Mouse (Mus musculus) CH12.LX (cell line): ENCODE measurements around the gene Cfap126. TPM values are rescaled to one million over a fixed set of nuclear protein-coding genes. Genes with fewer than 3 reads are reported as not detected.

ENCODE experiments used
- DNase-seq: peaks from one replicate; pipeline ENCODE4 v3.0.0-alpha.2; 2013; ENCODE audit errors: extremely low read depth
- H3K27ac ChIP-seq: 2 replicates; pipeline ENCODE4 v1.5.1; 2012; ENCODE audit warnings: low read depth, mild to moderate bottlenecking, control low read depth, moderate library complexity; ENCODE audit not compliant: insufficient read depth
- H3K27me3 ChIP-seq: replicated peaks from 2 replicates; pipeline ENCODE3; 2012; ENCODE audit warnings: inconsistent platforms
- H3K36me3 ChIP-seq, 2 experiments: replicated peaks in 1 of 2; 2 replicates each; pipeline versions ENCODE3 to v1.6.1; 2012; ENCODE audit warnings: inconsistent platforms in 1 of 2, low read length in 1 of 2, mild to moderate bottlenecking in 1 of 2, mixed read lengths in 1 of 2, moderate library complexity in 1 of 2; ENCODE audit not compliant: control insufficient read depth in 1 of 2, insufficient read depth in 1 of 2
- H3K4me1 ChIP-seq, 2 experiments: 2 replicates each; pipeline ENCODE4 v1.6.1; 2012; ENCODE audit warnings: inconsistent platforms in 1 of 2, moderate library complexity in 1 of 2; ENCODE audit not compliant: insufficient read depth in 2 of 2, control insufficient read depth in 1 of 2
- H3K4me2 ChIP-seq: 2 replicates; pipeline ENCODE4 v1.6.1; 2012; ENCODE audit warnings: low read depth, mild to moderate bottlenecking, control low read depth; ENCODE audit not compliant: poor library complexity, insufficient read depth, severe bottlenecking
- H3K4me3 ChIP-seq, 3 experiments: fragments of 150-350 bp in 1 of 3; sonication (generic) in 1 of 3; replicated peaks in 1 of 3; 2 replicates each; pipeline versions ENCODE3 to v1.5.1; 2011 to 2012; ENCODE audit warnings: low read depth in 2 of 3, low read length in 2 of 3, mild to moderate bottlenecking in 2 of 3, moderate library complexity in 2 of 3, control low read depth in 1 of 3, improper control_type of control experiment in 1 of 3, inconsistent platforms in 1 of 3, mixed read lengths in 1 of 3; ENCODE audit not compliant: poor library complexity in 1 of 3
- H3K79me2 ChIP-seq: replicated peaks from 2 replicates; pipeline ENCODE4 v1.6.1; 2012; ENCODE audit warnings: mild to moderate bottlenecking, moderate library complexity; ENCODE audit not compliant: control insufficient read depth, poor library complexity, insufficient read depth, severe bottlenecking; ENCODE audit errors: extremely low read depth
- H3K9ac ChIP-seq: 2 replicates; pipeline ENCODE4 v1.6.1; 2012; ENCODE audit warnings: low read depth, mild to moderate bottlenecking, control low read depth, moderate library complexity; ENCODE audit not compliant: insufficient read depth
- H3K9me3 ChIP-seq: replicated peaks from 2 replicates; pipeline ENCODE3; 2012; ENCODE audit warnings: low read length, inconsistent platforms, mixed read lengths
- BHLHE40 ChIP-seq: IDR thresholded peaks from 2 replicates; pipeline ENCODE4 v1.6.1; 2011; ENCODE audit warnings: mild to moderate bottlenecking, low read depth, low read length, improper control_type of control experiment
- CHD2 ChIP-seq: IDR thresholded peaks from 2 replicates; pipeline ENCODE4 v1.6.1; 2011; ENCODE audit warnings: low read length, improper control_type of control experiment
- CTCF ChIP-seq, 2 experiments: IDR thresholded peaks in 1 of 2; conservative IDR thresholded peaks in 1 of 2; 2 replicates each; pipeline ENCODE4 v1.5.1; 2011 to 2012; ENCODE audit warnings: low read depth in 2 of 2, low read length in 2 of 2, improper control_type of control experiment in 1 of 2, inconsistent platforms in 1 of 2, mild to moderate bottlenecking in 1 of 2, moderate library complexity in 1 of 2
- E2F4 ChIP-seq: IDR thresholded peaks from 2 replicates; pipeline ENCODE4 v1.6.1; 2011; ENCODE audit warnings: low read depth, low read length, improper control_type of control experiment; ENCODE audit not compliant: insufficient replicate concordance
- ELF1 ChIP-seq: IDR thresholded peaks from 2 replicates; pipeline ENCODE4 v1.6.1; 2014; ENCODE audit warnings: low read depth, mild to moderate bottlenecking, inconsistent platforms, low read length, improper control_type of control experiment
- EP300 ChIP-seq: IDR thresholded peaks from 2 replicates; pipeline ENCODE4 v1.6.1; 2011; ENCODE audit warnings: low read length, improper control_type of control experiment
- GABPA ChIP-seq: IDR thresholded peaks from 2 replicates; pipeline ENCODE4 v1.6.1; 2012; ENCODE audit warnings: low read depth, low read length, improper control_type of control experiment, inconsistent platforms; ENCODE audit not compliant: insufficient replicate concordance
- HCFC1 ChIP-seq: IDR thresholded peaks from 2 replicates; pipeline ENCODE4 v1.6.1; 2012; ENCODE audit warnings: low read depth, mild to moderate bottlenecking, inconsistent platforms, low read length, improper control_type of control experiment
- IRF4 ChIP-seq: IDR thresholded peaks from 2 replicates; pipeline ENCODE4 v1.6.1; 2014; ENCODE audit warnings: low read depth, mild to moderate bottlenecking, inconsistent platforms, low read length, improper control_type of control experiment
- KAT2A ChIP-seq: IDR thresholded peaks from 2 replicates; pipeline ENCODE4 v1.6.1; 2012; ENCODE audit warnings: low read length, improper control_type of control experiment, inconsistent platforms; ENCODE audit not compliant: insufficient replicate concordance
- MAFK ChIP-seq: IDR thresholded peaks from 2 replicates; pipeline ENCODE4 v1.6.1; 2011; ENCODE audit warnings: low read length, improper control_type of control experiment; ENCODE audit not compliant: insufficient replicate concordance
- MAX ChIP-seq: IDR thresholded peaks from 2 replicates; pipeline ENCODE4 v1.6.1; 2011; ENCODE audit warnings: low read length, improper control_type of control experiment
- MAZ ChIP-seq: IDR thresholded peaks from 2 replicates; pipeline ENCODE4 v1.6.1; 2012; ENCODE audit warnings: low read depth, mild to moderate bottlenecking, inconsistent platforms, low read length, improper control_type of control experiment, moderate library complexity
- MEF2A ChIP-seq: IDR thresholded peaks from 2 replicates; pipeline ENCODE4 v1.6.1; 2014; ENCODE audit warnings: low read depth, mild to moderate bottlenecking, inconsistent platforms, low read length, improper control_type of control experiment, borderline replicate concordance
- MYC ChIP-seq: IDR thresholded peaks from 2 replicates; pipeline ENCODE4 v1.6.1; 2011; ENCODE audit warnings: low read depth, mild to moderate bottlenecking, improper control_type of control experiment, low read length
- NELFE ChIP-seq: IDR thresholded peaks from 2 replicates; pipeline ENCODE4 v1.6.1; 2011; ENCODE audit warnings: low read depth, low read length, improper control_type of control experiment
- NRF1 ChIP-seq: IDR thresholded peaks from 2 replicates; pipeline ENCODE4 v1.6.1; 2014; ENCODE audit warnings: low read depth, mild to moderate bottlenecking, inconsistent platforms, low read length, improper control_type of control experiment, moderate library complexity
- PAX5 ChIP-seq: IDR thresholded peaks from 2 replicates; pipeline ENCODE4 v1.6.1; 2012; ENCODE audit warnings: low read length, inconsistent platforms, mixed read lengths
- RCOR1 ChIP-seq: conservative IDR thresholded peaks from 2 replicates; pipeline ENCODE4 v1.6.1; 2012; ENCODE audit warnings: low read depth, mild to moderate bottlenecking, inconsistent platforms, low read length, improper control_type of control experiment
- SIN3A ChIP-seq: IDR thresholded peaks from 2 replicates; pipeline ENCODE4 v1.6.1; 2012; ENCODE audit warnings: low read length, improper control_type of control experiment, inconsistent platforms
- SMC3 ChIP-seq: IDR thresholded peaks from 2 replicates; pipeline ENCODE4 v1.6.1; 2011; ENCODE audit warnings: low read depth, low read length, improper control_type of control experiment
- TBP ChIP-seq: conservative IDR thresholded peaks from 2 replicates; pipeline ENCODE4 v1.6.1; 2011; ENCODE audit warnings: low read depth, low read length, improper control_type of control experiment
- TCF12 ChIP-seq: IDR thresholded peaks from 2 replicates; pipeline ENCODE4 v1.6.1; 2014; ENCODE audit warnings: low read depth, mild to moderate bottlenecking, inconsistent platforms, low read length, improper control_type of control experiment
- UBTF ChIP-seq: IDR thresholded peaks from 2 replicates; pipeline ENCODE4 v1.6.1; 2012; ENCODE audit warnings: low read depth, mild to moderate bottlenecking, inconsistent platforms, low read length, improper control_type of control experiment, moderate library complexity
- USF1 ChIP-seq: IDR thresholded peaks from 2 replicates; pipeline ENCODE4 v1.6.1; 2014; ENCODE audit warnings: low read depth, mild to moderate bottlenecking, inconsistent platforms, low read length, improper control_type of control experiment
- ZC3H11A ChIP-seq: IDR thresholded peaks from 2 replicates; pipeline ENCODE4 v1.6.1; 2012; ENCODE audit warnings: low read depth, mild to moderate bottlenecking, inconsistent platforms, low read length, improper control_type of control experiment
- dilution Hi-C: fragments of 300-500 bp; cut with MboI; formaldehyde crosslinking; loops from 2 replicates; pipeline ENCODE4 v1.14.3; 2020; ENCODE audit warnings: low sequenced_read_pairs; ENCODE audit not compliant: extremely low pct_unique_long_range_greater_than_20kb, extremely low pct_ligation_motif_present
- in situ Hi-C: fragments of 300-500 bp; cut with MboI; formaldehyde crosslinking; loops from 3 replicates; pipeline ENCODE4 v1.14.3; 2019; ENCODE audit warnings: low sequenced_read_pairs, low pct_ligation_motif_present, low pct_unique_long_range_greater_than_20kb, mixed read lengths
- polyA plus RNA-seq: library from polyadenylated mRNA; unstranded; fragments of >175 nt; gene quantifications from 2 replicates; pipeline ENCODE4 v1.2.1, GENCODE M21; 2012; ENCODE audit warnings: low read depth; ENCODE audit not compliant: insufficient read length
- total RNA-seq, 2 experiments: library from RNA; depleted of rRNA; stranded (reverse); fragments of 300-350 nt in 1 of 2; fragments of >200 nt in 1 of 2; gene quantifications; 2 replicates each; pipeline ENCODE4 v1.2.3; 2012 to 2014

Gene Cfap126
- total and polyA plus RNA-seq, 3 experiments = 0.79 to 3.4 (median 2.0) TPM

DNA sequence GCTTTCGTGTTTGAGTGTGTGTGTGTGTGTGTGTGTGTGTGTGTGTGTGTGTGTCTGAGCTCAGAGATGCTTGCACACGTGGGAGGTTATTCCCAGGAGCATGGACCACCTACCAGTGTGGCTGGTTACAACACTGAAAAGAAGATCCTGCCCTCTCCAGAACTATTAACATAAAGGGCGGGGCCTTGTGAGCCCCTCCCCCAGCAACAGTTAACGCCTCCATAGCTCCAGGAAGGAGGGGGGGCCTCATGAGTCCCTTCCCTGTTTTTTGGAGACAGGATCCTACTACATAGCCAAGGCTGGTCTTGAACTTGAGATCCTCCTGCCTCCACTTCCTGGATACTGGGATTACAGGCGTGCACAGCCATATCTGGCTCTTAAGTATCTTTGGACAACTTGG is 8.1 kb downstream of the Cfap126 start:
- Histone ChIP-seq H3K9me3 (no peaks in the 10 kb centered on the region), H3K36me3 (peaks cover 0 to 7% of the 10 kb centered on the region in 2 experiments), H3K27me3 (no peaks in the 10 kb centered on the region), H3K4me3 (no peak overlapping the region), H3K79me2 (no peaks in the 10 kb centered on the region), H3K4me1 (peaks cover 7 to 15% of the 10 kb centered on the region in 2 experiments), H3K27ac (no peak overlapping the region), H3K4me2 (no peak overlapping the region), H3K9ac (no peak overlapping the region)
- no peak for DNase-seq
- in situ Hi-C loops (no loop called here), dilution Hi-C loops (no loop called here)
- TF ChIP-seq UBTF (no peak), SIN3A (no peak), NELFE (no peak), KAT2A (no peak), USF1 (no peak), MAZ (no peak), CTCF (conservative IDR thresholded peaks at IDR 0.05 in 1 of 2, IDR thresholded peaks at IDR 0.05 in 1 of 2; ENCODE audit: low read depth in 2 of 2, low read length in 2 of 2) (no peak), TBP (no peak), HCFC1 (no peak), CHD2 (no peak), EP300 (no peak), BHLHE40 (no peak), MYC (no peak), E2F4 (no peak), IRF4 (no peak), ZC3H11A (no peak)
- TF ChIP-seq, all 38 proteins: peak for 0

DNA sequence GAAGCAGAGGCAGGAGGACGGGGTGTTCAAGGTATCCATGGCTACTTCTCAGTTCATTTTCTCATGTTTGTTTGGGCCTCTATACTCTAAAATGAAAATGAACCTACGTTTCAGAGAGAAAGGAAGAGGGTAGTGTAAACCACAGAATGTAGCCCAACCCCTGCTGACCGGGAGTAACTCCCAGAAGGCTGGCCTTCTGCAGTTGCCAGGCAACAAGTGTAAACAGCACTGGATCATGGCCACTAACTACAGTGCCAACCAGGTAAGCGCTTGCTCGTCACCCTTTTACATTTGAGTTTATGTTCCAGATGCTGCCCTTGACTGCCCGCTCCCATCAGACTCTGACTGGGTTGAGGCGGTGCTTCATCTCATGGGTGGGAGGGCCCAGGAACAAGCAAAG is 9.2 kb downstream of the Cfap126 start:
- peaks cover 7 to 15% of the 10 kb centered on the region in 2 experiments for H3K4me1 ChIP-seq

More for the DNA sequence above, 9.2 kb downstream of the Cfap126 start:
- Histone ChIP-seq H3K27ac (no peak overlapping the region), H3K9ac (no peak overlapping the region), H3K9me3 (no peaks in the 10 kb centered on the region), H3K4me2 (peak overlapping the region; percentile 33; the same call in 1 of the 2 replicates), H3K27me3 (no peaks in the 10 kb centered on the region), H3K36me3 (peaks cover 4 to 15% of the 10 kb centered on the region in 2 experiments), H3K79me2 (no peaks in the 10 kb centered on the region), H3K4me3 (no peak overlapping the region)
- in situ Hi-C loops = no loop called here
- TF ChIP-seq EP300 = no peak
- TF ChIP-seq PAX5 = no peak
- TF ChIP-seq UBTF = no peak
- TF ChIP-seq GABPA = no peak
- TF ChIP-seq MEF2A = no peak
- TF ChIP-seq TCF12 = no peak
- no peak for TF ChIP-seq SMC3
- no peak for TF ChIP-seq MAFK
- no peak for TF ChIP-seq HCFC1
- TF ChIP-seq NRF1 = no peak
- no peak for TF ChIP-seq MAX
- TF ChIP-seq ELF1 = no peak
- no peak for TF ChIP-seq E2F4
- TF ChIP-seq RCOR1 = no peak
- TF ChIP-seq USF1 = no peak
- no peak for TF ChIP-seq SIN3A
- DNase-seq = no peak
- dilution Hi-C loops = no loop called here
